In the genomic region with DNA sequence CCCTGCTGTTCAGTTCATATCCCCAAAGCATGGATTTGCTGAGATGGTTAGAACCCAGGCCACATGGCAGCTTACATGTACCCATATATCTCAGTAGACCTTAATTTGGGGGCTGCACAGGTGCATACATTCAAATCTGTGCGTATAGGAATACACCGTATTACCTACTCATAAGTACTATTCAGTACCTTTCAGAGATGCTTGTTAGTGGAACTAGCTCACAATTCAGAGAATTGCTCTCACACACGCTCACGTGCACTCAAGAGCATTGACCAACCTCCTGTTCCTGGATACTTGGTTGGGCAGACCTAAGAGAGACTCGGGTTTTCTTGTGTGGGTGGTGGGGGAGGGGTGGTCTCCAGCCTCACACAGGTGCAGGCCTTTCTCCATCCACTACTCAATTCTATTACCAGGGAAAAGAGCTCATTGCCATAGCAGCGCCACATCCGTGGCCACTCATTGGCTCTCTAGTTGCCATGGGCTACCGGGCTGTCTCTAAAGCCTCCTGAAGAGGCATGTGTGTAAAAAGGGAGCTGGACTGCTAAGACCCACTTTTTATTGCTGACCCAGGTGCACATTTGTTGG, we compare ENCODE assay signal across 8 mouse cellular contexts.
DNase-seq lines count a peak whose midpoint lies in the region; ATAC-seq and TF ChIP-seq lines count a peak whose summit lies in the region.

No protein-coding gene starts in this region.

- no peak overlapping the region for H3K9ac ChIP-seq in heart, embryonic 13.5 days
- H3K9ac ChIP-seq in forebrain, embryonic 13.5 days, result peak overlapping the region; percentile 89
- peak overlapping the region; percentile 86; the same call in 1 of the 2 replicates for H3K9ac ChIP-seq in neural tube, embryonic 12.5 days

- H3K36me3 ChIP-seq in heart, embryonic 13.5 days, result no peaks in the 10 kb centered on the region
- H3K36me3 ChIP-seq in forebrain, embryonic 13.5 days (ENCODE audit: poor library complexity, severe bottlenecking), result no peaks in the 10 kb centered on the region
- no peaks in the 10 kb centered on the region for H3K36me3 ChIP-seq in neural tube, embryonic 12.5 days

- ATAC-seq in heart, embryonic 13.5 days (ENCODE audit: extremely low read depth, insufficient number of reproducible peaks, low FRiP score, low TSS enrichment), result no peak
- peak; percentile 83 for ATAC-seq in forebrain, embryonic 13.5 days
- ATAC-seq in neural tube, embryonic 12.5 days (ENCODE audit: low FRiP score, low read depth), result peak; percentile 73

- 50% methylated on average over 8 of the region's 8 CpGs for WGBS in heart, embryonic 13.5 days
- 20% methylated on average over 8 of the region's 8 CpGs for WGBS in forebrain, embryonic 13.5 days
- 37% methylated on average over 8 of the region's 8 CpGs for WGBS in neural tube, embryonic 12.5 days

- H3K27me3 ChIP-seq in heart, embryonic 13.5 days (replicated peaks), result peaks cover 80% of the 10 kb centered on the region
- H3K27me3 ChIP-seq in forebrain, embryonic 13.5 days, result peaks cover 23% of the 10 kb centered on the region
- H3K27me3 ChIP-seq in neural tube, embryonic 12.5 days (replicated peaks), result peaks cover 22% of the 10 kb centered on the region

- H3K4me3 ChIP-seq in heart, embryonic 13.5 days, result peak overlapping the region; percentile 58; the same call in 1 of the 2 replicates
- peak overlapping the region; percentile 76 for H3K4me3 ChIP-seq in forebrain, embryonic 13.5 days
- H3K4me3 ChIP-seq in neural tube, embryonic 12.5 days, result peak overlapping the region; percentile 79
- no peak overlapping the region for H3K4me3 ChIP-seq in gastrocnemius, adult 2 months

- no peak for DNase-seq in heart, adult 11 months
- DNase-seq in layer of hippocampus, postnatal 36 days, result peak; percentile 66 to 71
- no peak for DNase-seq in spleen, adult 18-20 months
- no peak for DNase-seq in gastrocnemius, adult 2 months
- DNase-seq in kidney, postnatal 36 days, result no peak

- no peak overlapping the region for H3K27ac ChIP-seq in heart, embryonic 13.5 days (replicated peaks)
- H3K27ac ChIP-seq in forebrain, embryonic 13.5 days, result peak overlapping the region; percentile 79
- peak overlapping the region; percentile 59; the same call in 1 of the 2 replicates for H3K27ac ChIP-seq in neural tube, embryonic 12.5 days
- H3K27ac ChIP-seq in gastrocnemius, adult 2 months, result no peak overlapping the region

- no peak for TF ChIP-seq CTCF in gastrocnemius, adult 2 months (IDR thresholded peaks at IDR 0.05)

- H3K9me3 ChIP-seq in heart, embryonic 13.5 days, result no peaks in the 10 kb centered on the region
- H3K9me3 ChIP-seq in forebrain, embryonic 13.5 days (replicated peaks), result no peaks in the 10 kb centered on the region
- no peaks in the 10 kb centered on the region for H3K9me3 ChIP-seq in neural tube, embryonic 12.5 days

- intact Hi-C loops in gastrocnemius, adult 2 months (cut with DNase I), result no loop called here

- peak overlapping the region; percentile 79 for H3K4me2 ChIP-seq in heart, embryonic 13.5 days
- H3K4me2 ChIP-seq in forebrain, embryonic 13.5 days, result peak overlapping the region; percentile 80
- H3K4me2 ChIP-seq in neural tube, embryonic 12.5 days (replicated peaks), result peak overlapping the region; percentile 89

- H3K4me1 ChIP-seq in heart, embryonic 13.5 days, result 0 out of 2 replicates have a peak, but pooled peaks cover 5% of the 10 kb centered on the region
- H3K4me1 ChIP-seq in forebrain, embryonic 13.5 days, result peaks cover 46% of the 10 kb centered on the region
- peaks cover 37% of the 10 kb centered on the region for H3K4me1 ChIP-seq in neural tube, embryonic 12.5 days

Comparison
In these comparisons a context has a peak if more than half of its experiments do, and no peak if none do; other contexts are left out.
1. H3K27ac ChIP-seq: peak in forebrain, embryonic 13.5 days (single experiment) and neural tube, embryonic 12.5 days (single experiment); none in heart, embryonic 13.5 days (single experiment) and gastrocnemius, adult 2 months (single experiment).
2. DNase-seq: peak in layer of hippocampus, postnatal 36 days (2 of 2); none in heart, adult 11 months (single experiment), spleen, adult 18-20 months (0 of 2), gastrocnemius, adult 2 months (single experiment) and kidney, postnatal 36 days (0 of 2).
3. Peak in every context shown above with its lines, with median percentiles within 50 percentile points of each other: H3K4me2 ChIP-seq.